Mouse (Mus musculus) midbrain, embryonic 16.5 days (tissue): ENCODE results near the gene Lrrc26. TPM values are rescaled to one million over a fixed set of nuclear protein-coding genes. Genes with fewer than 3 reads are reported as not detected.
"Not testable (repeated sequence)": the region's sequence is repeated elsewhere in the genome, so short reads cannot be mapped to it uniquely, and the experiment has no call there.

Source experiments
- ATAC-seq: fragments of 200-750 bp; cut with Nextera tagmentation; 2 replicates; pipeline ENCODE4 v1.8.0; 2017; ENCODE audit warnings: moderate TSS enrichment
- H3K27ac ChIP-seq: fragments of 300-500 bp; sonication (generic); 2 replicates; pipeline ENCODE4 v1.5.1; 2014; ENCODE audit warnings: mild to moderate bottlenecking, low read length, mixed read lengths
- H3K27me3 ChIP-seq: fragments of 300-500 bp; sonication (generic); 2 replicates; pipeline ENCODE4 v1.6.1; 2014; ENCODE audit warnings: low read depth, low read length, mixed read lengths; ENCODE audit not compliant: control insufficient read depth, insufficient read depth
- H3K36me3 ChIP-seq: fragments of 300-500 bp; sonication (generic); 2 replicates; pipeline ENCODE4 v1.6.1; 2014; ENCODE audit warnings: mild to moderate bottlenecking, low read length, moderate library complexity, mixed read lengths; ENCODE audit not compliant: control insufficient read depth, insufficient read depth
- H3K4me1 ChIP-seq: fragments of 300-500 bp; sonication (generic); 2 replicates; pipeline ENCODE4 v1.6.1; 2014; ENCODE audit warnings: mild to moderate bottlenecking, low read length, mixed read lengths; ENCODE audit not compliant: control insufficient read depth, insufficient read depth
- H3K4me2 ChIP-seq: fragments of 300-500 bp; sonication (generic); 2 replicates; pipeline ENCODE4 v1.6.1; 2014; ENCODE audit warnings: mild to moderate bottlenecking, low read length, mixed read lengths
- H3K4me3 ChIP-seq: fragments of 300-500 bp; sonication (generic); 2 replicates; pipeline ENCODE4 v1.5.1; 2014; ENCODE audit warnings: low read depth, mild to moderate bottlenecking, low read length, moderate library complexity, mixed read lengths
- H3K9ac ChIP-seq: fragments of 300-500 bp; sonication (generic); 2 replicates; pipeline ENCODE4 v1.6.1; 2014; ENCODE audit warnings: low read depth, low read length, mixed read lengths
- H3K9me3 ChIP-seq: fragments of 300-500 bp; sonication (generic); replicated peaks from 2 replicates; pipeline ENCODE4 v1.6.1; 2014; ENCODE audit warnings: mild to moderate bottlenecking, low read length, mixed read lengths; ENCODE audit not compliant: control insufficient read depth, poor library complexity, severe bottlenecking
- WGBS: fragments of 180-500 bp; shearing (Covaris S2); extraction: QIAGEN DNeasy Blood & Tissue Kit; methylation state at CpG from one replicate; pipeline ENCODE4 v1.1.7; 2014; 5-methylcytosine and 5-hydroxymethylcytosine counted together
- polyA plus RNA-seq: library from polyadenylated mRNA; unstranded; fragments of >200 nt; fragmentation: Nextera tagmentation; extraction: Ambion mirVana; gene quantifications from 2 replicates; pipeline ENCODE4 v1.2.1, GENCODE M21; 2015

The Lrrc26 gene
- polyA plus RNA-seq, 1 experiment from 2014 or later, result not detected

DNA sequence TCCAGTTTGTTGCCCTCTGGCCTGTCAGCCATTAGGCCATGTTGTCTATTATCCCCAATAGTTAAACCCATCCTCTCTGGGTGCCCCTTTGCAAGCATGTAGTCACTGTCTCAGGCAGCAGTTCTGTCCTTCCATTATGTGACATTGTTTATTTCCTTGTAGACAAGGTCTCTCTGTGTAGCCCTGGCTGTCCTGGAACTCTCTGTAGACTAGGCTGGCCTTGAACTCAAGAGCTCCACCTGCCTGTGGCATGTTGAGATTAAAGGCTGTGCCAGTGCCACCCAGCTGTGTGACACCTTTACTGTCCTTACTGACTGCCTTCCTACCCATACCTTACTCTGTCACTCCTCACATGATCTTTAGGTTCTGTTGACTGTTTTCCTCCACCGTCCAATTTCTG is 37.4 kb upstream of the Lrrc26 start:
- no peak overlapping the region for H3K27ac ChIP-seq
- peaks cover 13% of the 10 kb centered on the region for H3K36me3 ChIP-seq
- H3K4me2 ChIP-seq, result no peak overlapping the region
- H3K9ac ChIP-seq, result no peak overlapping the region
- H3K9me3 ChIP-seq, result no peaks in the 10 kb centered on the region
- peaks cover 19% of the 10 kb centered on the region for H3K4me1 ChIP-seq
- H3K27me3 ChIP-seq, result no peaks in the 10 kb centered on the region
- 80% methylated on average over 1 of the region's 1 CpGs for WGBS
- no peak overlapping the region for H3K4me3 ChIP-seq
- ATAC-seq, result no peak

- ATAC-seq, result peak; percentile 91
- Histone ChIP-seq H3K36me3 (0 out of 2 replicates have a peak, but pooled peaks cover 4% of the 10 kb centered on the region), H3K27ac (peak within 1 kb of the TSS; percentile 83), H3K4me1 (peaks cover 23% of the 10 kb centered on the region), H3K9ac (peak within 1 kb of the TSS; percentile 89), H3K9me3 (no peaks in the 10 kb centered on the region), H3K27me3 (no peaks in the 10 kb centered on the region), H3K4me3 (peak within 1 kb of the TSS; percentile 97), H3K4me2 (peak within 1 kb of the TSS; percentile 99)
- under 1% methylated on average over 39 of the region's 39 CpGs for WGBS
Measured at GRCm38 (mm10) chr2:25255284-25255779, 34.4 kb upstream of the Lrrc26 start, which contains the start of gene Tmem203. Tmem203 (plus strand) TSS chr2:25255439.

- H3K9me3 ChIP-seq, H3K27me3 ChIP-seq, H3K36me3 ChIP-seq, H3K27ac ChIP-seq, ATAC-seq, H3K9ac ChIP-seq: not testable (repeated sequence)
- WGBS, result 54% methylated on average over 10 of the region's 12 CpGs
- peak overlapping the region; percentile 97 for H3K4me3 ChIP-seq
- peaks cover 23% of the 10 kb centered on the region for H3K4me1 ChIP-seq
- peak overlapping the region; percentile 99 for H3K4me2 ChIP-seq
Measured at GRCm38 (mm10) chr2:25256443-25257109, 33.1 kb upstream of the Lrrc26 start.

DNA sequence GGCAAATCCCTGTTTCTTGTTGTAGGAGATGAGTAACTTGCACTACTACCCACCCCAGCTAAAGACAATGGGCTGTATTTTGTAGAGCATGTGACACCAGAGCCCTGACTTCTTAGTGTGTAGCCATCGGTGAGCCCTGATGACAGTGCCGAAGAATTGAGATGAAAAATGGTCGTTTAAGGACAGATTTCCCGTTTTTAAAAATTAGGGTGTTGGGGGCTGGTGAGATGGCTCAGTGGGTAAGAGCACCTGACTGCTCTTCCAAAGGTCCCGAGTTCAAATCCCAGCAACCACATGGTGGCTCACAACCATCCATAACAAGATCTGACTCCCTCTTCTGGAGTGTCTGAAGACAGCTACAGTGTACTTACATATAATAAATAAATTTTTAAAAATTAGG is 32.5 kb upstream of the Lrrc26 start:
- not testable (repeated sequence) for H3K27ac ChIP-seq, H3K36me3 ChIP-seq, ATAC-seq, H3K9me3 ChIP-seq, H3K4me2 ChIP-seq, H3K27me3 ChIP-seq, H3K9ac ChIP-seq, H3K4me3 ChIP-seq
- H3K4me1 ChIP-seq, result peaks cover 27% of the 10 kb centered on the region
- 90% methylated on average over 5 of the region's 5 CpGs for WGBS

- no peak for ATAC-seq
- 44% methylated on average over 2 of the region's 2 CpGs for WGBS
- Histone ChIP-seq H3K4me1 (peaks cover 36% of the 10 kb centered on the region), H3K9ac (no peak overlapping the region), H3K9me3 (no peaks in the 10 kb centered on the region), H3K27me3 (peaks cover under 1% of the 10 kb centered on the region), H3K4me3 (no peak overlapping the region), H3K36me3 (no peaks in the 10 kb centered on the region), H3K4me2 (no peak overlapping the region), H3K27ac (no peak overlapping the region)
Measured at GRCm38 (mm10) chr2:25258887-25259286, 30.8 kb upstream of the Lrrc26 start.

GRCm38 (mm10) chr2:25261870-25262269 is 27.8 kb upstream of the Lrrc26 start:
- Histone ChIP-seq H3K9ac (peak overlapping the region; percentile 71), H3K4me1 (peaks cover 51% of the 10 kb centered on the region), H3K4me2 (peak overlapping the region; percentile 64), H3K9me3 (no peaks in the 10 kb centered on the region), H3K4me3 (peak overlapping the region; percentile 85), H3K36me3 (no peaks in the 10 kb centered on the region), H3K27me3 (peaks cover 6% of the 10 kb centered on the region), H3K27ac (peak overlapping the region; percentile 69)
- ATAC-seq, result peak; percentile 4
- WGBS, result 43% methylated on average over 11 of the region's 12 CpGs

DNA sequence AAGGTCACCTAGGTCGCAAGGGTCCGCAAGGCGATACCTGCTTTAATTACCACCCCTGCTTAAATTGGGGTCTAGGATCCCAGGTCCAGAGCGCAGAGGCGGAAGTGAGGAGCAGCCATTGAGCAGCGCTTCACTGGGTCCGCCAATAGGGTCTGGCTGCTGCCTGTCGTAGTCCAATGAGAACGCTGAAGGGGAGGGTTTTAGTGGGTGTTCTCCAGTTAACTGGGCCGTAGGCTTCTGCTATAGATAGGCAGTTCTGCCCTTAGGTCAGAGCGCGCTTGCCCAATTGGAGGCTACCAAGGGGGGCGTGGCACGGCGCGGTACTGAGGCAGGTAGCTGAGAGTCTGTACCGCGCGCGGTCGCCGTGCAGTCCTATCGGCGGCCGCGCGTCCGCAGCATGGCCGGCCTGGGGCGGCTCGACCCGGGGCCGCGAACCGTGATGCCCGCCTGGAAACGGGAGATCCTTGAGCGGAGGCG is 27.4 kb upstream of the Lrrc26 start, which contains the start of gene Tprn:
TSS of gene Tprn (plus strand) at position 328 of the 477 bp plus-strand sequence.
- WGBS, result under 1% methylated on average over 39 of the region's 39 CpGs

GRCm38 (mm10) chr2:25262795-25263622 is 26.7 kb upstream of the Lrrc26 start:
- under 1% methylated on average over 78 of the region's 82 CpGs for WGBS
- Histone ChIP-seq H3K27me3 (peaks cover 6% of the 10 kb centered on the region), H3K4me3 (peak overlapping the region; percentile 85), H3K9ac (peak overlapping the region; percentile 81), H3K4me2 (peak overlapping the region; percentile 100), H3K9me3 (no peaks in the 10 kb centered on the region), H3K36me3 (no peaks in the 10 kb centered on the region), H3K27ac (peak overlapping the region; percentile 78), H3K4me1 (peaks cover 50% of the 10 kb centered on the region)
- peak; percentile 52 for ATAC-seq

More for the DNA sequence above, 27.4 kb upstream of the Lrrc26 start, which contains the start of gene Tprn:
- no peaks in the 10 kb centered on the region for H3K36me3 ChIP-seq
- peaks cover 52% of the 10 kb centered on the region for H3K4me1 ChIP-seq
- peak within 1 kb of the TSS; percentile 78 for H3K27ac ChIP-seq
- peak within 1 kb of the TSS; percentile 100 for H3K4me2 ChIP-seq
- peak; percentile 99 for ATAC-seq
- peak within 1 kb of the TSS; percentile 81 for H3K9ac ChIP-seq
- peaks cover 6% of the 10 kb centered on the region for H3K27me3 ChIP-seq
- no peaks in the 10 kb centered on the region for H3K9me3 ChIP-seq
- peak within 1 kb of the TSS; percentile 85 for H3K4me3 ChIP-seq
